Mouse (Mus musculus) intestine, embryonic 16.5 days (tissue): Measurements from ENCODE around the gene Srp14. TPM values are rescaled to one million over a fixed set of nuclear protein-coding genes. Genes with fewer than 3 reads are reported as not detected.
A peak's percentile ranks its signal among the peaks of the same experiment; 100 is the strongest.

ENCODE experiments used
- ATAC-seq: fragments of 200-750 bp; cut with Nextera tagmentation; 2 replicates; pipeline ENCODE4 v1.8.0; 2017; ENCODE audit warnings: moderate TSS enrichment, moderate library complexity
- H3K27ac ChIP-seq: fragments of 300-500 bp; sonication (generic); 2 replicates; pipeline ENCODE4 v1.5.1; 2014; ENCODE audit warnings: mild to moderate bottlenecking, low read length
- H3K27me3 ChIP-seq: fragments of 300-500 bp; sonication (generic); replicated peaks from 2 replicates; pipeline ENCODE4 v1.6.1; 2014; ENCODE audit warnings: low read length, control low read depth, mixed read lengths; ENCODE audit not compliant: control insufficient read depth, insufficient read depth
- H3K36me3 ChIP-seq: fragments of 300-500 bp; sonication (generic); 2 replicates; pipeline ENCODE4 v1.6.1; 2014; ENCODE audit warnings: low read length, control low read depth; ENCODE audit not compliant: control insufficient read depth, insufficient read depth
- H3K4me1 ChIP-seq: fragments of 300-500 bp; sonication (generic); 2 replicates; pipeline ENCODE4 v1.6.1; 2014; ENCODE audit warnings: low read length, control low read depth, mixed read lengths; ENCODE audit not compliant: control insufficient read depth, insufficient read depth
- H3K4me2 ChIP-seq: fragments of 300-500 bp; sonication (generic); 2 replicates; pipeline ENCODE4 v1.6.1; 2014; ENCODE audit warnings: low read depth, low read length, control low read depth
- H3K4me3 ChIP-seq: fragments of 300-500 bp; sonication (generic); 2 replicates; pipeline ENCODE4 v1.5.1; 2014; ENCODE audit warnings: mild to moderate bottlenecking, low read length
- H3K9ac ChIP-seq: fragments of 300-500 bp; sonication (generic); 2 replicates; pipeline ENCODE4 v1.6.1; 2014; ENCODE audit warnings: low read depth, low read length
- H3K9me3 ChIP-seq: fragments of 300-500 bp; sonication (generic); 2 replicates; pipeline ENCODE4 v1.6.1; 2016; ENCODE audit warnings: low read length, control low read depth; ENCODE audit not compliant: control insufficient read depth
- WGBS: fragments of 180-500 bp; shearing (Covaris S2); extraction: QIAGEN DNeasy Blood & Tissue Kit; methylation state at CpG from one replicate; pipeline ENCODE4 v1.1.7; 2014; 5-methylcytosine and 5-hydroxymethylcytosine counted together
- polyA plus RNA-seq: library from polyadenylated mRNA; unstranded; fragments of >200 nt; fragmentation: Nextera tagmentation; extraction: Ambion mirVana; gene quantifications from 2 replicates; pipeline ENCODE4 v1.2.1, GENCODE M21; 2015

Srp14 gene
- polyA plus RNA-seq, 1 experiment from 2014 or later: 204 TPM

DNA sequence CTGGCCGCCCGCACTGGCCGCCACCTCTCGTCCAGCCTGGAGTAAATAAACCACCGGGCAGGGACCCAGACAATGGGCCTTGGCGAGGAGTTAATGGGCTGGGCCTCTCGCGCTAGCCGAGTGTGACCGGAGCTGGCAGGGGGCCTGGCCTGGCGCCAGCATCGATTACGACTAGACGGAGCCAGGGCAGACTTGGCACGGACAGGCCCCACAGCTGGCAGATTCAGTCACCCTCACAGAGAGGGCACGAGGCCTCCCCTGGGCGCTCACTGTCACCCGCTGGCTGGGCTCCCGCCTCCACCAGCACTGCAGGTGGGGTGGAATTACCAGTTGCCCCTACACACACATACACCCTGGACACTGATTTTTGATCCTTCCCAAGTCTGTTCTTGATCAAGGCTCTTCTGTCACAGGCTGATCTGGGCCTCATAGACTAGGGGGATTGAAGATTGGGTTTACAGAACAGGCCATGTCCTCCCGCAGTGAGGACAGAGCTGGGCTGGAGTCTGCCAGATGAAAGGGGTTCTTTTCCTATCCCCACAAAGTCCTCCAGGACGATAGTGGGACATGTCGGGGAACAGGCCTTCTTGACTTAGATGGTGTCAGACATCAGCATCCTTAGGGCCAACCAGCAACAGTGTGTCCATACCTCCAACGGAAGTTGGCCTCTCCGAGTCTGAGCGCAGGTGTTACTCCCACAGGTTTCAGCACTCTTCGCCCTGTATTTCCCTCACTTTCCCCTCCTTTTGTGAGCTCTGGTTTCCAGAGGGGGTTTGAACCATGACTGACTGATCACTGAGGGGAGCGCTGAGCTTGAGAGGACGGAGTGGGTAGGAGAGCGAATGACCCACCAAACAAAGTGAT, 31.2 kb upstream of the Srp14 start:
- no peaks in the 10 kb centered on the region for H3K27me3 ChIP-seq
- ATAC-seq: peak; percentile 79
- WGBS: 46% methylated on average over 29 of the region's 29 CpGs
- H3K27ac ChIP-seq: peak overlapping the region; percentile 18
- no peak overlapping the region for H3K4me2 ChIP-seq
- peaks cover 14% of the 10 kb centered on the region for H3K4me1 ChIP-seq
- peak overlapping the region; percentile 37; the same call in 1 of the 2 replicates for H3K9ac ChIP-seq
- H3K4me3 ChIP-seq: no peak overlapping the region
- no peaks in the 10 kb centered on the region for H3K36me3 ChIP-seq
- H3K9me3 ChIP-seq: no peaks in the 10 kb centered on the region

DNA sequence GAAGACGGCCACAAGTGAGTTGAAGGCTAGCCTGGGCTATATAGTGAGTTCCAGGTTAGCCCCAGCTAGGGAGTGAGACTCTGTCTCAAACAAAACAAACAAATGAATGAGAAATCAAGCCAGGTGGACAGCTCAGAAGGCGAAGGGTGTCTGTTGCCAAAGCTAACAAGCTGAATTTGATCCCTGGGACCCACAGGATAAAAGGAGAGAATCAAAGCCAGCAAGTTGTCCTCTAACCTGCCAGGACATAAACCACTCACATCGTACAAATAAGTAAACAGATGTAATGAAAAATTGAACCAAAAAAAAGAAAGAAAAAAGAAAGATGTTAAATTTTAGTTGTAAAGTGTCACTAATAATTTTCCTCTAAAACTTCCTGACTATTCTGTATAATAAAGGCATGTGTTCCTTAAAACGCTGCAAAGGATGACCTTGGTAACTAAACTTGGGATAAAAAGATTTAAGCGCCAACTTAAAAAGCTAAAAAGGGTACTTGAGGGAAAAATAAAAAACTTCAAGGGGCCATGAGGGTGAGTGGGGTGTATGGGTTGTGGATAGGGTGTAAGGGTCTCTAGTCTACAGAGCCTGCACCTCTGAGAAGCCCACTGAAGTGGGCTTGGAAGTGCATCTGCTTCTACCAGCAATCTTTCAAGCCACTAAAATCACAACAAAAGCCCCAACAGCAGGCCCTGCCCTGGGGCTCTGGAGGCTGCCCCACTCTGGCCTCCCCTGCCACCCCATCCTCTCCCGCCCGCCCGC, 30.4 kb upstream of the Srp14 start:
- H3K4me3 ChIP-seq: no peak overlapping the region
- no peak for ATAC-seq
- H3K4me1 ChIP-seq: peaks cover 14% of the 10 kb centered on the region
- WGBS: 65% methylated on average over 8 of the region's 8 CpGs
- no peak overlapping the region for H3K4me2 ChIP-seq
- peak overlapping the region; percentile 37; the same call in 1 of the 2 replicates for H3K9ac ChIP-seq
- no peaks in the 10 kb centered on the region for H3K27me3 ChIP-seq
- no peak overlapping the region; the same call in 1 of the 2 replicates for H3K27ac ChIP-seq
- no peaks in the 10 kb centered on the region for H3K9me3 ChIP-seq
- H3K36me3 ChIP-seq: no peaks in the 10 kb centered on the region

DNA sequence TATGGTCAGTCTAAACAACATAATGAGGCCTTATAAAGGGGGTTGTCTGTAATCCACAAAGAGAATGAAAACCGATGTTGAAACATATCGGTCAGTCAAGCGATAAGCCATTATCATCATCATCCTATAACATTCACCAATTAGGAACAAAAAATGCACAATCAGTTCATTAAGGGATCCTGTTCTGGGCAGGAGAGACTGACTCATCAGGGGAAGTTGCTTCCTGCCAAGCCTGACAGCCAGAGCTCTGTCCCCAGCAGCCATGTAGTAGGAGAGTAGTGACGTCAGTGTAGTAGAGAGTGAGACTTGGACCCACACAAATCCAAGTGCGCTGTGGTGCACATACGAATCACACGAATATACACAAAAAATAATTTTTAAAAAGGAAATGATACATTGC, 27.6 kb upstream of the Srp14 start:
- H3K4me3 ChIP-seq: no peak overlapping the region
- no peaks in the 10 kb centered on the region for H3K27me3 ChIP-seq
- no peak overlapping the region for H3K27ac ChIP-seq
- no peak overlapping the region for H3K4me2 ChIP-seq
- no peaks in the 10 kb centered on the region for H3K9me3 ChIP-seq
- 84% methylated on average over 7 of the region's 7 CpGs for WGBS
- ATAC-seq: no peak
- no peak overlapping the region for H3K9ac ChIP-seq
- H3K4me1 ChIP-seq: peaks cover 13% of the 10 kb centered on the region
- no peaks in the 10 kb centered on the region for H3K36me3 ChIP-seq

DNA sequence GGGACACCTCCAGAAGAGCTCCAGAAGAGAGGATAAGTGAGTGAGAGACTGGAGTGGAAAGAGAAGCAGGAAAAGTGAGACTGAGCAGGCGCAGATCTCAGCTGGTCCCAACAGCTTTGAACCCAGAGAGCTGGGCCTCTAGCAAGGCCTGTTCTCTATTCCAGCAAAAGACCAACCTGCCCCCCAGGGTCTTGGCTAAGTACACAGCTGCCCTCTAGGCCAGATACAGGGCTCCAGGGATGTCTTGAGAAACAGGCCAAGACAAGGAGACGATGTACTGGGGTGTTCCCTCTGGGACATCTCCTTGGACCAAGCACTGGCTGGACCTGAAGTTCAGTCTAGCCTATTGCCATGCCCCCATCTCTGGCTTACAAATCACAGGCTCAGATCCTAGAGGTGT, 20.7 kb upstream of the Srp14 start:
- no peaks in the 10 kb centered on the region for H3K36me3 ChIP-seq
- ATAC-seq: no peak
- H3K4me1 ChIP-seq: no peaks in the 10 kb centered on the region
- H3K4me2 ChIP-seq: no peak overlapping the region
- WGBS: 85% methylated on average over 2 of the region's 2 CpGs
- H3K9ac ChIP-seq: no peak overlapping the region
- no peaks in the 10 kb centered on the region for H3K9me3 ChIP-seq
- H3K4me3 ChIP-seq: no peak overlapping the region
- no peaks in the 10 kb centered on the region for H3K27me3 ChIP-seq
- H3K27ac ChIP-seq: no peak overlapping the region

DNA sequence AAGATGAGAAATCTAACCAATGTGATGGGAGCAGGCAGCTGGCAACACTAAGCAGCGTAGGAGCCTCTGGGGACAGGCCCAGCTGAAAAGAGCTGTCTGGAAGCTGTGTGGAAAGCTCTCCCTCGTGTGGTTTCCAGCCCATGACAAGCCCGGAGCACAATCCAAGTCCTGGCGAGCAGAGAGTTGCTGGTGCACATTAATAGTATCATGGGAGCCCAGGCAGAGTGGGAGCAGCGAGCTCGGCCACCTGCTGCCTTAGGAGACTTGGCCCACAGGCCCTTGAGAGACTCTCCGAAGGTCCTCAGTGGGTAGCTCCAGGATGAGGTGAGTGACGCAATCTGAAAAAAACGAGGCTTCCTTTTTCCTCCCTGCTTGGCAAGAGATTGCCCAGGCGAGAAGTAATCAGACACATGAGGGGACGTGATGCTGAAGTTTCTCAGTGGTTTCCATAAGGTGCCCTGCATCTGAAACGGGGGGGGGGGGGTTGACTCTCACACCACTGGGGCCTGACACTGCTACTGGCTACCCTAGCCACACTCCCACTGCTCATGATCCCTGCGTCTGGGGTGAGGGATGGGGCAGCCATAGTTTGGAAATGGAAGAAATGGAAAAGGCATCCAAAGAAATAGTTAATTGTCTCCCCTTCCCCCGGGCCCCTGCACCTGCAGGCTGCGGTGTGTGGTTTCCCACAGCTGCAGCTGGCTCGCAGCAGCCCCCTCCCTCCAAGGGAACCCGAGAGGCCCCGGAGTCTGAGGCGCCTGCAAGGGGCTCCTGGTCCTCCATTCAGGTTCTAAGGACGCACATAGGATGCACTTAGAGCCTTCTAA, 19.8 kb upstream of the Srp14 start:
- ATAC-seq: no peak

DNA sequence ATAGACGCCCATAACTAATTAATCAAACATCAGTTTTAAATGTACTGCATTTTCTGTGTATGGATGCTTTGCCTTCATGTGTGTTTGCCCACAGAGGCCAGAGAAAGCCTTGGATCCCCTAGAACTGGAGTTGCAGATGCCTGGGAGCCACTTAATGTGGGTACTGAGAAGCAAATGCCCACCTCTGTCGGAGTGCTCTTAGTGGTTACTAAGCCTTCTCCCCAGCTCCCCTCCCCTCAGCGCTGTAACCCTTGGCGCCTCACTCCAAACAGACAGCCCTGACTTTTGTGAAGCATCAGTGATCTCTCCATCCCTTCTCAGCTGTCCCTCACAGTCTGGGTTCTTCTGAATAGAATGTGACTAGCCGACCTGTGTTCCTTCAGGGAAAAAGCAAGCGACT, 19.0 kb upstream of the Srp14 start:
- Histone ChIP-seq H3K4me3 (no peak overlapping the region), H3K9ac (no peak overlapping the region), H3K4me2 (no peak overlapping the region), H3K27ac (no peak overlapping the region), H3K27me3 (no peaks in the 10 kb centered on the region), H3K36me3 (no peaks in the 10 kb centered on the region), H3K4me1 (no peaks in the 10 kb centered on the region), H3K9me3 (no peaks in the 10 kb centered on the region)
- WGBS: 83% methylated on average over 6 of the region's 6 CpGs
- no peak for ATAC-seq

More for the DNA sequence above, 19.8 kb upstream of the Srp14 start:
- Histone ChIP-seq H3K4me2 (no peak overlapping the region), H3K9ac (no peak overlapping the region), H3K4me3 (no peak overlapping the region), H3K27ac (no peak overlapping the region; the same call in 1 of the 2 replicates), H3K4me1 (no peaks in the 10 kb centered on the region), H3K9me3 (no peaks in the 10 kb centered on the region), H3K36me3 (no peaks in the 10 kb centered on the region), H3K27me3 (no peaks in the 10 kb centered on the region)
- 43% methylated on average over 20 of the region's 20 CpGs for WGBS

DNA sequence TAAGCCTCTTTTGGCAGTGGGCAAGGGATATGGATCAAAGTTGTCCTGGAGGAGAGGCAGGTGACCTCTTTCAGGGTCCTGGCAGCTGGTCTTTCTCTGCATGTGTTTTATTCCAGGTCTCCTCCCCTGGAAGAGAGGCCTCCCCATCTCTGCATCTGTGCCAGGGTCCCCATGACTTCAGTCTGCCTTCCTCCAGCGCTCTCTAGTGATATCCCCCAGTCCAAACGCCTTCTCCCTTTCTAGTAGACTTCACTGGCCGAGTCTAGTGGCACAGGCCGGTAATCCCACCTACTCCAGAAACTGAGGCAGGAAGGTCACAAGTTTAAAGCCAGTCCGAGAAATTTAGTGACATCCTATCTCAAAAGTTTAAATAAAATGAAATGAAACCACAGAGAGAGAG, 18.4 kb upstream of the Srp14 start:
- no peak overlapping the region for H3K9ac ChIP-seq
- H3K4me2 ChIP-seq: no peak overlapping the region
- H3K4me3 ChIP-seq: no peak overlapping the region
- WGBS: 84% methylated on average over 5 of the region's 5 CpGs
- H3K9me3 ChIP-seq: no peaks in the 10 kb centered on the region
- no peaks in the 10 kb centered on the region for H3K27me3 ChIP-seq
- no peaks in the 10 kb centered on the region for H3K36me3 ChIP-seq
- no peak for ATAC-seq
- no peak overlapping the region for H3K27ac ChIP-seq
- H3K4me1 ChIP-seq: no peaks in the 10 kb centered on the region

DNA sequence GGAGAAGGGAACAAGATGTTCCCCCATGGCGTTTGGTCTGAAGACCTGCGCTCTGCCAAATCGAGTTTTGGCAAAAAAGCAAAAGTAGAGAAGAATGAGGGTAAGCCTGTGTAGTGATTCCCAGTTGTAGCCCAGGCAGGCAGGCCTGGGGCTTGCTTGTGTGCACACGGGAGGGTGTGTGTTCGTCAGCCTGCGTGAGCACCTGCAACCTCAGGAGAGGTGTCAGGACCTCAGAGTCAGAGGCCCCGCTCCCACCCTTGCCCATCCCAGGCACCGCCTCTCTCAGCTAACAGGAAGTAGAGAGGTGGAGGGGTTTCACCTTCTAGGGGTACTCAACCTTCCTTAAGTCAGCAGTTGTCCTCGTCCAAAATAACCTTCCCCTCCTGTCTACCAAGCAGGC, 15.5 kb upstream of the Srp14 start:
- 74% methylated on average over 9 of the region's 9 CpGs for WGBS
- Histone ChIP-seq H3K9me3 (no peaks in the 10 kb centered on the region), H3K4me1 (peaks cover 13% of the 10 kb centered on the region), H3K27me3 (no peaks in the 10 kb centered on the region), H3K4me3 (no peak overlapping the region), H3K4me2 (no peak overlapping the region), H3K27ac (no peak overlapping the region), H3K36me3 (no peaks in the 10 kb centered on the region), H3K9ac (no peak overlapping the region)
- no peak for ATAC-seq
